ENCODE assay signal across 8 mouse cellular contexts in the genomic region with DNA sequence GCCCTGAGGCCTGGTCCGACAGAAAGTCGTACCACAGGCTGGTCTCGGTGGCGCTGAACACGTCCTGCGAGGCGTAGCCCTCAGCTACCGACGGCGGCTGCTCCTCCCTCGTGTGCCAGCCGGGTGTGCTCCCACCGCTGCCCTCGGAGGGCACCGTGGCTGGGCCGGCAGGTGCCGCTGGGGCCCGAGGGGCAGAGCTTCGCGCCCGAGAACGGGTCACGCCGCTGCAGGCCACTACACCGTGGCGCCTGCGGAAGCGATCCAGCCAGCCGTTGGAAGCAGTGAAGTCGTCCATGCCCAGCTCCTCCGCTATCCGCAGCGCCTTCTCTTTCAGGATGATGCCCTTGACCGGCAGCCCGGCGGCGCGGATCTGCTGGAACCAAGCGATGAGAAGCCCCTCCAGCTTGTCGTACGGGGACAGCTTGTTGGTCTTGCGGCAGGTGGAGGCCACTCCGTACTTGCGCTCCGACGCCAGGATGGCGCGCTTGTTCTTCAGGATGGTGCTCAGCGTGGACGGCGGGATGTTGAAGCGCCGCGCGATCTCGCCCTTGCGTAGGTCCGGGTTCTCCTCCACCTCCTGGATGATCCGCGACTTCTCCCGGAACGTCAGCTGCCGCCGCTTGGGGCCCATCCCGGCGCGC. TPM values are rescaled to one million over a fixed set of nuclear protein-coding genes. Genes with fewer than 3 reads are reported as not detected.
A peak's percentile ranks its signal among the peaks of the same experiment; 100 is the strongest.
DNase-seq lines count a peak whose midpoint lies in the region; ATAC-seq and TF ChIP-seq lines count a peak whose summit lies in the region.

No protein-coding gene starts in this region.

- peak; percentile 66 for ATAC-seq in hindbrain, embryonic 11.5 days (ENCODE audit: low FRiP score)

- TF ChIP-seq CTCF in cerebellum, adult 2 months (IDR thresholded peaks at IDR 0.05; ENCODE audit: borderline replicate concordance, insufficient read depth, low read depth, low read length): no peak

- peak overlapping the region; percentile 97 for H3K4me2 ChIP-seq in hindbrain, embryonic 11.5 days (replicated peaks; ENCODE audit: low read depth, low read length)

- TF ChIP-seq POLR2A in cerebellum, adult 2 months (IDR thresholded peaks at IDR 0.05; ENCODE audit: borderline replicate concordance, insufficient read depth, low read length): no peak

- H3K27me3 ChIP-seq in cerebellum, adult 2 months (ENCODE audit: control insufficient read depth, insufficient read depth, low read length): no peaks in the 10 kb centered on the region
- no peaks in the 10 kb centered on the region for H3K27me3 ChIP-seq in hindbrain, embryonic 11.5 days (ENCODE audit: control insufficient read depth, insufficient read depth, low read length)

- H3K4me3 ChIP-seq in cerebellum, adult 2 months (replicated peaks; ENCODE audit: insufficient read depth, low read depth, low read length): peak overlapping the region; percentile 65
- H3K4me3 ChIP-seq in hindbrain, embryonic 11.5 days (ENCODE audit: low read depth, low read length): peak overlapping the region; percentile 84

- peak; percentile 79 for DNase-seq in MN1 (ENCODE audit: low spot score)
- peak; percentile 70 to 75 for DNase-seq in cerebellum, adult 2 months
- DNase-seq in forelimb bud, embryonic 11.5 days (ENCODE audit: low read depth, low spot score): peak; percentile 63
- peak; percentile 75 for DNase-seq in hindbrain, embryonic 11.5 days (ENCODE audit: low spot score)
- peak; percentile 52 to 53 for DNase-seq in layer of hippocampus, postnatal 36 days
- DNase-seq in lung, postnatal 36 days: peak; percentile 57
- peak; percentile 74 for DNase-seq in retina, embryonic 14.5 days (ENCODE audit: low spot score)
- peak; percentile 67 for DNase-seq in thymus, postnatal 4 days

- peak overlapping the region; percentile 95 for H3K9ac ChIP-seq in hindbrain, embryonic 11.5 days (ENCODE audit: low read depth, low read length)

- under 1% methylated on average over 67 of the region's 67 CpGs for WGBS in cerebellum, adult 2 months
- 1% methylated on average over 65 of the region's 67 CpGs for whole genome bisulfite sequencing in hindbrain, embryonic 11.5 days

- H3K4me1 ChIP-seq in cerebellum, adult 2 months (ENCODE audit: control insufficient read depth, insufficient read depth, low read length): peaks cover 15% of the 10 kb centered on the region
- peaks cover 16% of the 10 kb centered on the region for H3K4me1 ChIP-seq in hindbrain, embryonic 11.5 days (replicated peaks; ENCODE audit: control insufficient read depth, insufficient read depth, low read length)

- H3K9me3 ChIP-seq in hindbrain, embryonic 11.5 days (ENCODE audit: control insufficient read depth, low read length): no peaks in the 10 kb centered on the region

- H3K36me3 ChIP-seq in hindbrain, embryonic 11.5 days (ENCODE audit: control insufficient read depth, insufficient read depth, low read length): no peaks in the 10 kb centered on the region

- H3K27ac ChIP-seq in cerebellum, adult 2 months (ENCODE audit: insufficient read depth, low read length): peak overlapping the region; percentile 15
- peak overlapping the region; percentile 89 for H3K27ac ChIP-seq in hindbrain, embryonic 11.5 days (ENCODE audit: low read depth, low read length)

RNA-seq across cellular contexts. Expression of gene Cenpb, which starts 0.5 kb away (rescaled TPM):
- 66.2 and 72.5 TPM in 2 replicates for polyA plus RNA-seq in cerebellum, adult 2 months (2012; rRNA removed)
- polyA plus RNA-seq in hindbrain, embryonic 11.5 days (2014; fragmentation: Nextera tagmentation; extraction: Ambion mirVana): 8.8 and 9.0 TPM in 2 replicates
- 10 to 100 TPM; 73.9 to 76.5 TPM for total RNA-seq in layer of hippocampus, postnatal 36 days (2021)

RNA-seq across cellular contexts. Expression of gene Cdc25b, which starts 7.4 kb away (rescaled TPM):
- 25.7 and 26.4 TPM in 2 replicates for polyA plus RNA-seq in cerebellum, adult 2 months (2012; rRNA removed)
- polyA plus RNA-seq in hindbrain, embryonic 11.5 days (2014; fragmentation: Nextera tagmentation; extraction: Ambion mirVana): 102 and 106 TPM in 2 replicates
- total RNA-seq in layer of hippocampus, postnatal 36 days (2021): 10 to 100 TPM; 16.0 to 20.1 TPM

RNA-seq across cellular contexts. Expression of gene Spef1, which starts 7.7 kb away (rescaled TPM):
- 9.9 and 10.2 TPM in 2 replicates for polyA plus RNA-seq in cerebellum, adult 2 months (2012; rRNA removed)
- polyA plus RNA-seq in hindbrain, embryonic 11.5 days (2014; fragmentation: Nextera tagmentation; extraction: Ambion mirVana): 7.7 and 9.4 TPM in 2 replicates
- total RNA-seq in layer of hippocampus, postnatal 36 days (2021): 10 to 100 TPM; 10.9 to 14.4 TPM

RNA-seq across cellular contexts. Expression of gene 1700037H04Rik, which starts 19.5 kb away (rescaled TPM):
- polyA plus RNA-seq in cerebellum, adult 2 months (2012; rRNA removed): 137 and 143 TPM in 2 replicates
- polyA plus RNA-seq in hindbrain, embryonic 11.5 days (2014; fragmentation: Nextera tagmentation; extraction: Ambion mirVana): 122 and 123 TPM in 2 replicates
- 10 to 100 TPM; 51.3 to 51.8 TPM for total RNA-seq in layer of hippocampus, postnatal 36 days (2021)

RNA-seq across cellular contexts. Expression of gene Ap5s1, which starts 27.5 kb away (rescaled TPM):
- 43.7 and 44.7 TPM in 2 replicates for polyA plus RNA-seq in cerebellum, adult 2 months (2012; rRNA removed)
- 23.9 and 25.2 TPM in 2 replicates for polyA plus RNA-seq in hindbrain, embryonic 11.5 days (2014; fragmentation: Nextera tagmentation; extraction: Ambion mirVana)
- 10 to 100 TPM; 22.2 to 25.7 TPM for total RNA-seq in layer of hippocampus, postnatal 36 days (2021)

Comparison
In these comparisons a context has a peak if more than half of its experiments do, and no peak if none do; other contexts are left out.
1. Peak in every context shown above with its lines: DNase-seq, ATAC-seq, H3K4me3 ChIP-seq and H3K27ac ChIP-seq.